Mouse (Mus musculus) neural tube, embryonic 11.5 days (tissue): ENCODE data around the gene Bcl2l14. TPM values are rescaled to one million over a fixed set of nuclear protein-coding genes. Genes with fewer than 3 reads are reported as not detected.

Source experiments
- ATAC-seq: fragments of 200-750 bp; cut with Nextera tagmentation; 2 replicates; pipeline ENCODE4 v1.8.0; 2017; ENCODE audit warnings: moderate number of reproducible peaks, mild to moderate bottlenecking, moderate TSS enrichment, moderate library complexity; ENCODE audit not compliant: insufficient read depth, low FRiP score, low TSS enrichment
- DNase-seq: peaks from one replicate; pipeline ENCODE4 v3.0.0-alpha.2; 2015; ENCODE audit warnings: low spot score
- H3K27ac ChIP-seq: fragments of 300-500 bp; sonication (generic); 2 replicates; pipeline ENCODE4 v1.5.1; 2014; ENCODE audit warnings: low read depth, mild to moderate bottlenecking, low read length
- H3K27me3 ChIP-seq: fragments of 300-500 bp; sonication (generic); 2 replicates; pipeline ENCODE4 v1.6.1; 2014; ENCODE audit warnings: mild to moderate bottlenecking, low read length, mixed read lengths; ENCODE audit not compliant: control insufficient read depth, insufficient read depth
- H3K36me3 ChIP-seq: fragments of 300-500 bp; sonication (generic); 2 replicates; pipeline ENCODE4 v1.6.1; 2014; ENCODE audit warnings: mild to moderate bottlenecking, low read length, moderate library complexity, mixed read lengths; ENCODE audit not compliant: control insufficient read depth, insufficient read depth
- H3K4me1 ChIP-seq: fragments of 300-500 bp; sonication (generic); 2 replicates; pipeline ENCODE4 v1.6.1; 2014; ENCODE audit warnings: low read length, mixed read lengths; ENCODE audit not compliant: control insufficient read depth, insufficient read depth
- H3K4me2 ChIP-seq: fragments of 300-500 bp; sonication (generic); 2 replicates; pipeline ENCODE4 v1.6.1; 2014; ENCODE audit warnings: low read depth, mild to moderate bottlenecking, moderate library complexity
- H3K4me3 ChIP-seq: fragments of 300-500 bp; sonication (generic); 2 replicates; pipeline ENCODE4 v1.5.1; 2014; ENCODE audit warnings: low read depth, low read length
- H3K9ac ChIP-seq: fragments of 300-500 bp; sonication (generic); 2 replicates; pipeline ENCODE4 v1.6.1; 2014; ENCODE audit warnings: mild to moderate bottlenecking, low read length
- H3K9me3 ChIP-seq: fragments of 300-500 bp; sonication (generic); 2 replicates; pipeline ENCODE4 v1.6.1; 2016; ENCODE audit warnings: low read length; ENCODE audit not compliant: control insufficient read depth
- WGBS: fragments of 180-500 bp; shearing (Covaris S2); extraction: QIAGEN DNeasy Blood & Tissue Kit; methylation state at CpG from one replicate; pipeline ENCODE4 v1.1.7; 2014; 5-methylcytosine and 5-hydroxymethylcytosine counted together
- polyA plus RNA-seq: library from polyadenylated mRNA; unstranded; fragments of >200 nt; fragmentation: Nextera tagmentation; extraction: Ambion mirVana; gene quantifications from 2 replicates; pipeline ENCODE4 v1.2.1, GENCODE M21; 2014

Bcl2l14 gene
- polyA plus RNA-seq, 1 experiment from 2014 or later = not detected

DNA sequence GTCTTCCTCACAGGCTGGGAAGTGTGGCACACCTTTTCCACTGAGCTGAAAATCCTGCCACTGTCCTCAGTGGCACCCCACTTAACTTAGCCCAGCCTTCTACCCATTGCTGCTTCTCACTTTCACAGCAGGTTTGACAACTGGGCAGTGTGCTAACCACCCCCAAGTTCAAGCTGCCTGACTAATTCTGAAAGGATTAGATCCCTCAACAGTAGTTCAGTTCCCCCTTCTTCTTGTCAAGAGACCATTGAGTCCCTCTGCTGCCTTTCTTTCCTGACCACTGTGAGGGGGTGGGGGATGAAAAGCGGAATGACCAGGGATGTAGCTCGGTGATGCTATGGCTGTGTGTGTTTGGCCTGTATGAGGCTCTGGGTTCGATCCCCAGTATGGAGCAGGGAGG is 37.2 kb downstream of the Bcl2l14 start:
- Histone ChIP-seq H3K36me3 (no peaks in the 10 kb centered on the region), H3K27me3 (no peaks in the 10 kb centered on the region), H3K9ac (no peak overlapping the region), H3K9me3 (no peaks in the 10 kb centered on the region), H3K27ac (no peak overlapping the region), H3K4me3 (no peak overlapping the region), H3K4me2 (no peak overlapping the region), H3K4me1 (no peaks in the 10 kb centered on the region)
- WGBS = 89% methylated on average over 3 of the region's 3 CpGs
- no peak for DNase-seq
- no peak for ATAC-seq

DNA sequence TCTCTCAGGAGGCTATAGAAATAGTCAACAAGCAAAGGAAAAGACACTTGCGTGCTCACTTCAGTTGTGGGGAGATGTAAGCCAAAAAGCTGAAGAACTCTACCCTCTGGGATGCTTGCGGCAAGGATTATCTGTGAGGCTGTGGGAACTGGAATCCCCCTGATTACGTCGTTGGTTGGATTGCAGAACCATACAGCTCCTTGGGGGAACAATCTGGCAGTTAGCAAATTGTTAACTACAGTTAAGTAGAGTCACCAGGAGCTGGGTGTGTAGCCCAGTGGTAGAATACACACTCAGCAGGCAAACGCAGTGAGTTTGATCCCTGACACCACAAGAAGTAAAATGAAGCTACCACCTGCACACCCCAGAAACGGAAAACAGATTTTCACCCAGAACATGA is 37.9 kb downstream of the Bcl2l14 start:
- ATAC-seq (no peak), DNase-seq (no peak)
- WGBS = 73% methylated on average over 6 of the region's 6 CpGs
- Histone ChIP-seq H3K27me3 (no peaks in the 10 kb centered on the region), H3K4me2 (no peak overlapping the region), H3K36me3 (no peaks in the 10 kb centered on the region), H3K9me3 (no peaks in the 10 kb centered on the region), H3K4me3 (no peak overlapping the region), H3K9ac (no peak overlapping the region), H3K4me1 (no peaks in the 10 kb centered on the region), H3K27ac (no peak overlapping the region)

GRCm38 (mm10) chr6:134434866-134435390 is 38.8 kb downstream of the Bcl2l14 start:
- Histone ChIP-seq H3K4me1 (peaks cover 7% of the 10 kb centered on the region; the same call in 1 of the 2 replicates), H3K27me3 (no peaks in the 10 kb centered on the region), H3K4me2 (no peak overlapping the region), H3K36me3 (no peaks in the 10 kb centered on the region), H3K9me3 (no peaks in the 10 kb centered on the region), H3K9ac (no peak overlapping the region), H3K27ac (no peak overlapping the region), H3K4me3 (no peak overlapping the region)
- DNase-seq (no peak), ATAC-seq (no peak)
- WGBS = 77% methylated on average over 9 of the region's 9 CpGs

- Histone ChIP-seq H3K27ac (no peak overlapping the region), H3K36me3 (no peaks in the 10 kb centered on the region), H3K9me3 (no peaks in the 10 kb centered on the region), H3K4me1 (peaks cover 7% of the 10 kb centered on the region; the same call in 1 of the 2 replicates), H3K27me3 (no peaks in the 10 kb centered on the region), H3K4me3 (no peak overlapping the region), H3K4me2 (no peak overlapping the region), H3K9ac (no peak overlapping the region)
- ATAC-seq (no peak), DNase-seq (no peak)
- 76% methylated on average over 5 of the region's 5 CpGs for WGBS
Observed at GRCm38 (mm10) chr6:134436955-134437354, 40.8 kb downstream of the Bcl2l14 start.

GRCm38 (mm10) chr6:134439401-134440021 is 43.4 kb downstream of the Bcl2l14 start:
- Histone ChIP-seq H3K36me3 (no peaks in the 10 kb centered on the region), H3K27ac (0 out of 2 replicates have a peak overlapping the region, but pooled peaks have one; percentile 35), H3K4me2 (peak overlapping the region; percentile 36), H3K27me3 (no peaks in the 10 kb centered on the region), H3K9me3 (no peaks in the 10 kb centered on the region), H3K4me1 (peaks cover 7% of the 10 kb centered on the region; the same call in 1 of the 2 replicates), H3K9ac (peak overlapping the region; percentile 28), H3K4me3 (no peak overlapping the region)
- ATAC-seq (peak; percentile 39; the same call in 1 of the 2 replicates), DNase-seq (peak; percentile 46)
- WGBS = 27% methylated on average over 23 of the region's 23 CpGs

GRCm38 (mm10) chr6:134440023-134440422 is 43.9 kb downstream of the Bcl2l14 start:
- WGBS = 38% methylated on average over 10 of the region's 10 CpGs
- Histone ChIP-seq H3K9me3 (no peaks in the 10 kb centered on the region), H3K4me1 (peaks cover 7% of the 10 kb centered on the region; the same call in 1 of the 2 replicates), H3K27me3 (no peaks in the 10 kb centered on the region), H3K9ac (0 out of 2 replicates have a peak overlapping the region, but pooled peaks have one; percentile 18), H3K4me3 (no peak overlapping the region), H3K27ac (no peak overlapping the region), H3K4me2 (peak overlapping the region; percentile 36), H3K36me3 (peaks cover 2% of the 10 kb centered on the region; the same call in 1 of the 2 replicates)
- ATAC-seq = no peak
- no peak for DNase-seq

- no peak for ATAC-seq
- Histone ChIP-seq H3K4me2 (no peak overlapping the region), H3K27me3 (no peaks in the 10 kb centered on the region), H3K27ac (no peak overlapping the region), H3K9me3 (no peaks in the 10 kb centered on the region), H3K4me3 (no peak overlapping the region), H3K4me1 (peaks cover 7% of the 10 kb centered on the region; the same call in 1 of the 2 replicates), H3K9ac (no peak overlapping the region), H3K36me3 (peaks cover 7% of the 10 kb centered on the region)
- DNase-seq = no peak
- 89% methylated on average over 3 of the region's 3 CpGs for WGBS
Observed at GRCm38 (mm10) chr6:134441716-134442115, 45.6 kb downstream of the Bcl2l14 start.

DNA sequence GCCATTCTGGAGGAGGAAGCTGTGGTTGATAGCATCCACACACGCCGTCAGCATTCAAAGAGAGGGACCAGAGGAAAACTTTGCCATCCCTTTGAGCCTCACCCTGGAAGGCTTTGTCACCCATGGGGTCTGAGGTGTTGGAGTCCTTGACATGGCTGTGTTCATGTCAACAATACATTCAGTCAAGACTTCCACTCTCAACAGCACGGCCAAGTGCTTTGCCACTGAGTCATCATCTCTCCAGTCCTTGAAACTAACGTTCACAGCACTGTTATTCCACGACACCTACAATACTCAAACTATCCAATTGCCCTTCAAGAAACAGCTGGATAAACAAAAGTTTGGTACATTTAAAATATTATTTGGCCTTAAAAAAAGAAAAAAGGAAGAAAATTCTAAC is 46.1 kb downstream of the Bcl2l14 start:
- DNase-seq = no peak
- no peaks in the 10 kb centered on the region for H3K27me3 ChIP-seq
- H3K4me2 ChIP-seq = no peak overlapping the region
- no peaks in the 10 kb centered on the region for H3K9me3 ChIP-seq
- H3K4me1 ChIP-seq = peaks cover 7% of the 10 kb centered on the region; the same call in 1 of the 2 replicates
- 83% methylated on average over 5 of the region's 5 CpGs for WGBS
- no peak overlapping the region for H3K9ac ChIP-seq
- no peak overlapping the region for H3K4me3 ChIP-seq
- no peak overlapping the region for H3K27ac ChIP-seq
- ATAC-seq = no peak
- H3K36me3 ChIP-seq = peaks cover 7% of the 10 kb centered on the region
